Mouse (Mus musculus) lung, adult 2 months (tissue): Measurements from ENCODE around the gene Ap2a1.

Experiments
- CTCF ChIP-seq: fragments of 200-500 bp; IDR thresholded peaks from 2 replicates; pipeline ENCODE4 v1.5.1; 2011; ENCODE audit warnings: mild to moderate bottlenecking, low read length, control low read depth; ENCODE audit not compliant: insufficient read depth
- POLR2A ChIP-seq: fragments of 200-500 bp; IDR thresholded peaks from 2 replicates; pipeline ENCODE4 v1.6.1; 2011; ENCODE audit warnings: low read depth, mild to moderate bottlenecking, control low read depth, low read length, borderline replicate concordance; ENCODE audit errors: extremely low read depth

GRCm38 (mm10) chr7:44955628-44956027 is 26.3 kb upstream of the Ap2a1 start:
- TF ChIP-seq CTCF (peak; percentile 30; the same call in 1 of the 2 replicates), POLR2A (no peak)
